Mouse (Mus musculus) E14TG2a.4 (cell line): ENCODE data around the gene Ndufaf8.

Experiments used
- H3K27me3 ChIP-seq: 2 replicates; pipeline ENCODE4 v1.6.1; 2014; ENCODE audit warnings: low read length, control low read depth; ENCODE audit not compliant: insufficient read depth
- H3K36me3 ChIP-seq: 2 replicates; pipeline ENCODE4 v1.6.1; 2014; ENCODE audit warnings: low read length, control low read depth; ENCODE audit not compliant: insufficient read depth
- H3K4me1 ChIP-seq: replicated peaks from 2 replicates; pipeline ENCODE4 v1.6.1; 2014; ENCODE audit warnings: low read depth, low read length, control low read depth
- H3K4me3 ChIP-seq: replicated peaks from 2 replicates; pipeline ENCODE4 v1.5.1; 2014; ENCODE audit warnings: mild to moderate bottlenecking, low read length
- H3K9me3 ChIP-seq: 2 replicates; pipeline ENCODE4 v1.6.1; 2014; ENCODE audit warnings: low read length, control low read depth
- CTCF ChIP-seq: conservative IDR thresholded peaks from 2 replicates; pipeline ENCODE4 v1.5.1; 2014; ENCODE audit warnings: low read length
- NANOG ChIP-seq: IDR thresholded peaks from 2 replicates; pipeline ENCODE4 v1.6.1; 2014; ENCODE audit warnings: borderline replicate concordance, low read length, mixed read lengths
- POU5F1 ChIP-seq: IDR thresholded peaks from 2 replicates; pipeline ENCODE4 v1.6.1; 2014; ENCODE audit warnings: low read length, borderline replicate concordance

The Ndufaf8 gene

DNA sequence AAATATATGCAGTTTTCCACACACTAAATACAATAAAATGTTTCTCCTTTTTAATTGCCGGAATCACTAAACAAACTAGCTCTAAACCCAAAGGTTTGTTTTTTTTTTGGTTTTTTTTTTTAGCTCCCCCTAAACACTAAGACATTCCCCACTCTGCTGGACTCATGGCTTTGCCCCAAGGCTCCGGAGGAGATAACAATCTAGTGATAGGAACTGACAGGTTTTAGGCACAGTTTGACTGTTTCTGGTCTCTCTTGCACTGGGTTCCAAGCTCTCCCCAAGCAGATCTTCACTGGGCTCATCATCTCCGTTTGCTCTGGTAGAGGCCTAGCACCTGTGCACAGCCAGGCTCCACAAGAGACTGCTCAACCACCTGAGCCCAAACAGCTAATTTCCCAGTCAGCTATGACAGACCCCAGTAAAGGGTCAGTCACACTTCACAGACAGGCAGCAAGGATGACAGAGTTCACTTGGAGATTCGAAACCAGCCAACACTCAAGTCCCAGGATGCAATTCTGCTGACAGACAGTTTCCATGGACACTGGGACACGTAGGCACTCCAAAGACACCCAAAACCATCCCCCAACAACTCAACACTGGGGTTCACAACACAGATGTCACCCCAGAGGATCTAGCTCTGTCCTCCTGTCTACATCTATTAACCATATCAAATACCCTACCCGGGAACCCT is 50.9 kb downstream of the Ndufaf8 start:
- peaks cover 30% of the 10 kb centered on the region for H3K36me3 ChIP-seq
- peaks cover 67% of the 10 kb centered on the region for H3K4me1 ChIP-seq
- H3K9me3 ChIP-seq = no peaks in the 10 kb centered on the region
- peak overlapping the region; percentile 98 for H3K4me3 ChIP-seq
- TF ChIP-seq NANOG = no peak
- TF ChIP-seq CTCF = no peak
- no peak for TF ChIP-seq POU5F1
- H3K27me3 ChIP-seq = no peaks in the 10 kb centered on the region
